Mouse (Mus musculus): ENCODE data around the gene Ptpre. TPM values are rescaled to one million over a fixed set of nuclear protein-coding genes. Genes with fewer than 3 reads are reported as not detected.

The Ptpre gene
- polyA plus RNA-seq, 1 experiment from 2014 or later, result 10.0 TPM

DNA sequence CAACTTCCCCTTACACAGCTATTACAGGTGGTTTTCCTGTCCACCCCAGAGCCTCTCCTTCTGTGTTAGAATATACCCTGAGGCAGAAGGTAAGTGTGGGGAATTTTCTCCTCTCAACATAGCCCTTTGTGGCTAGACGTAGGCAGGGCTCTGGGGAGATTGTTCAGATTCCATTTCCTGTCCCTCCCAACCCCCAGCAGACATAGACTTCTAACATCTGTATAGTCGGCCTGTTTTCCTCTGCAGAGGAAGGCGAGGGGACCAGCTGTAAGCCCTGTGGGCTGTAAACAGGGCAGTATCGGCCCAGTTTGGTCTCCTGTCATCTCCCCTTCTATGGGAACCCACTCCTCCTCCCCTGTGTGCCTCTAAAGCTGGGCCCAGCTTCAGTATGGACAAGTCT lies 20.1 kb upstream of the Ptpre start:
- no peak overlapping the region for H3K4me3 ChIP-seq (replicated peaks)
- H3K36me3 ChIP-seq, result no peaks in the 10 kb centered on the region
- no peak for ATAC-seq (ENCODE audit: low FRiP score)
- H3K4me2 ChIP-seq, result no peak overlapping the region
- WGBS, result 64% methylated on average over 4 of the region's 4 CpGs
- H3K27ac ChIP-seq (replicated peaks), result no peak overlapping the region
- H3K9ac ChIP-seq (replicated peaks), result no peak overlapping the region
- H3K9me3 ChIP-seq (replicated peaks), result no peaks in the 10 kb centered on the region
- H3K4me1 ChIP-seq, result no peaks in the 10 kb centered on the region
- no peaks in the 10 kb centered on the region for H3K27me3 ChIP-seq (replicated peaks)

DNA sequence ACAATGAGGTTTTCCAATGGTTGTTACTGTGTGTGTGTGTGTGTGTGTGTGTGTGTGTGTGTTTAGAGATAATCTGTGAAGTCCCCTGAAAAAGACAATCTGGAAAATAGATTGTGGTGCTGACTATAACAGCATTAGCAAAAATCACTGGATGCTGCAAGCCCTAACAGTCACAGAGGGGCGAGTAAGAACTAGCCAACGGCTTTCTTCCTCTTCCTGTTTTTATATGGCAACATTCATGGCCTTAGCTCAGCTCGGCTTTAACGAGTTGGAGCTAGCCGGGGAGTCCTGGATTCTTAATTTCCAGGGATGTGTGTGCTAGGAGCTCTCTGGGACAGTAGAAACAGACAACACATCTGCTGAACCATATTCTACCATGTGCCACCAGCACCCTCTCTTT lies 17.0 kb upstream of the Ptpre start:
- H3K4me3 ChIP-seq (replicated peaks), result no peak overlapping the region

DNA sequence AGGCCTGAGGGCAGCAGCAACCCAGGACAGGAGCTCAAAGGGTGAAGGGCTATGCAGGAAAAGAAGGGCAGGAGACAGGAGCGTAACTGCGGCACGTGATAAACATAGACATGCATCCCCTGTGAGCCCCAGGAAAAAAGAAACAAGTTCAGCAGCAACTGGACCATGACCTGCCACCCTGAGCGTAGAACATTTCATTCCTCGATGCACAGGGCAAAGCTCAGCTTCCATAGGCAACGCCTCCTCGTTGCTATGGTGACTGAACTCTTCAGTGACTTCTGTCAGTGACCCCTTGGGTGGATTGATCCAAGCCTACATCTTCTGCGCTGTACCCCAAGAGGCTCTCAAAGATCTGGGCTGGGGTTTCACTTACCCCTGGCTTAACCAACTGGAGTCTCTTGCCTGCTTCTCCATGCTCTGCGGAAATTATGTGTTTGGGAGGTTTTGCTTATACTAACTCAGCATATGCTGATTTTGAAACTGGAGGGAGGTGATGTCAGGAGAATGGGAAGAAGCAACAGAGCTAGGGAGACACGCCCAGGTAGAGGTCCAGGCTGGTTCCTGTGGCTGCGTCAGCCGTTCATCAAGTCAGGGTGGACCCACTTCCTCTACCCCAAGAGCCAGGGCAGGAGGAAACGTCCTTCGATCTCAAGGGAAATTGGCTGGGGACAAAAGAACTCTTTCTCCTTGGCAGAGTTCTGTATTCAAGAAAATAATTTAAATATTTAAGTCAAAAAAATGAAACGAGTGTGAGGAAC lies 15.3 kb upstream of the Ptpre start:
- H3K27me3 ChIP-seq (replicated peaks), result no peaks in the 10 kb centered on the region
- WGBS, result 67% methylated on average over 15 of the region's 15 CpGs
- H3K9me3 ChIP-seq (replicated peaks), result no peaks in the 10 kb centered on the region
- H3K4me2 ChIP-seq, result no peak overlapping the region
- H3K4me3 ChIP-seq (replicated peaks), result no peak overlapping the region
- no peak overlapping the region for H3K27ac ChIP-seq (replicated peaks)
- no peak overlapping the region for H3K9ac ChIP-seq (replicated peaks)
- no peaks in the 10 kb centered on the region for H3K36me3 ChIP-seq
- no peak for ATAC-seq (ENCODE audit: low FRiP score)
- no peaks in the 10 kb centered on the region for H3K4me1 ChIP-seq

More for the DNA sequence above, 17.0 kb upstream of the Ptpre start:
- ATAC-seq (ENCODE audit: low FRiP score), result no peak
- H3K9me3 ChIP-seq (replicated peaks), result no peaks in the 10 kb centered on the region
- WGBS, result 75% methylated on average over 5 of the region's 5 CpGs
- H3K27me3 ChIP-seq (replicated peaks), result no peaks in the 10 kb centered on the region
- H3K9ac ChIP-seq (replicated peaks), result no peak overlapping the region
- no peaks in the 10 kb centered on the region for H3K36me3 ChIP-seq
- H3K27ac ChIP-seq (replicated peaks), result no peak overlapping the region
- no peak overlapping the region for H3K4me2 ChIP-seq
- no peaks in the 10 kb centered on the region for H3K4me1 ChIP-seq

DNA sequence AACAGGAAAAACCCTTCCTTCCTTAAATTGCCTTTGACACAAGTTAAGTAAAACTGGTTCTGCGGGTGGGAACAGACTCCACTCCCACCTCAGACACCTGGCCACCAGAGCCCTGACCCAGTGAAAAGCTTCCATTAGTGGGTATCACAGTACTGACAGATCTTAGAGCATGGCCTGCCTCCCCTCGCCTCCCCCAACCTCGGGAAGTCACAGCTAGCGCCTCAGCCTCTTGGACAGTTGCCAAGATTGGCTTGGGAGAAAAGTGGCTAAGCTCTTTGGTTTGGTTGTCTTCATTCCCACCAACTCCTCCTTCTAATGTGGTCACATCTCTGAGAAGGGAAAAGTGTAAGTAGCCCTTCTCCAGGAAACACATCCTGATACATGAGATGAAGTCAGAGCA lies 13.3 kb upstream of the Ptpre start:
- Histone ChIP-seq H3K36me3 (no peaks in the 10 kb centered on the region), H3K27me3 (replicated peaks) (no peaks in the 10 kb centered on the region), H3K9me3 (replicated peaks) (no peaks in the 10 kb centered on the region), H3K4me2 (no peak overlapping the region), H3K4me1 (no peaks in the 10 kb centered on the region), H3K9ac (replicated peaks) (no peak overlapping the region), H3K4me3 (replicated peaks) (no peak overlapping the region), H3K27ac (replicated peaks) (no peak overlapping the region)
- no peak for ATAC-seq (ENCODE audit: low FRiP score)
- 53% methylated on average over 4 of the region's 4 CpGs for WGBS

DNA sequence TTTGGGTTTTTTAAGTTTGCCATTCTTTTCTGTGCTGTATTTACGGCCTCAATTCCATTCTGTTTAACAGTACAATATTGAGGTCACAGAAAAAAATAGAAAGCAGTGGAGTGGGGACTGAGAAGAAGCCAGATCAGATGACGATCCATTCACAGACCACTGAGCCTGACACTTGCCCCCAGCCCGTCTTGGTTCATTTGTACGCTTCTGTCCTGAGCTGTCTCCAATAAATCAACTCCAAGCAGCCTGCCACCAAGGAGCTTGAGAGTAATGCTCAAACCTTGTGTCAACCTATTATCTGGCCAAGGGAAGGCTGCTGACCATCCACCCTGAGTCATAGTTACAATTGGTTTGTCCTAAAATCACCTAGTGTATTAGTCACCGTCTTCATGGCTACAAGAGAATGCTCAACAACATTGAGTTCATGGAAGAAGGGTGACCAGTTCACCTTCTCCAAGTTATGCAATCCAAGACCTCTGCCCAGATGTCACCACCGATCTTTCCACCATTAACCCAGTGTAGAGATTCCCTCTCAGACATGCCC lies 12.8 kb upstream of the Ptpre start:
- 72% methylated on average over 6 of the region's 6 CpGs for WGBS
- ATAC-seq (ENCODE audit: low FRiP score), result no peak

DNA sequence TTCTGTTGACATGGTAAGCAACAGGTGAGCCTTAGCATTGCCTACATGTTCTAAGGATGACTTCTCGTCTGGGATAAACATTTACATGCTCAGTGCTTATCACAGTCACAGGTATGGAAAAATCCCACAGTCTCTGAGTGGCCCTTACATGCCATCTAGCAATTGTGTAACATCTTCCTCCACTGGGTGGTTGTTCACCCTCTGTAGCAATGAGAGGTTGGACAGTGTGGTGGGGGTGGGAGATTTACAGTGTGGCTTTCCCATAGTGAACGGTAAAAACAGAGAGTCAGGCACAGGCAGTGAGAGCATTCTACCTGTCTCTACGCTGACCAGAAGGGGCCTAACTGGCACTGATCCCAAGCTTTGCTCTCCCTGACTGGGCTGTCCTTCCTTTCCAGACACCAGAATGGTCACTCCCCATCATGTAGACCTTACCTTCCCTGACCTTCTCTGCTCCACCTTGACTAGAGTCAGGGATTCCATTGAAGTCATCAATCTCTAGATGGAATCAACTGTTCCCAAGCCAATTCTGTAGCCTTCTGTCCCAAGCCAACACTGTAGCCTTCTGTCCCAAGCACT lies 10.6 kb upstream of the Ptpre start:
- H3K9ac ChIP-seq (replicated peaks), result no peak overlapping the region
- 94% methylated on average over 3 of the region's 3 CpGs for WGBS
- H3K27ac ChIP-seq (replicated peaks), result no peak overlapping the region

More for the DNA sequence above, 12.8 kb upstream of the Ptpre start:
- Histone ChIP-seq H3K4me1 (no peaks in the 10 kb centered on the region), H3K27ac (replicated peaks) (no peak overlapping the region), H3K36me3 (no peaks in the 10 kb centered on the region), H3K27me3 (replicated peaks) (no peaks in the 10 kb centered on the region), H3K9me3 (replicated peaks) (no peaks in the 10 kb centered on the region), H3K9ac (replicated peaks) (no peak overlapping the region), H3K4me3 (replicated peaks) (no peak overlapping the region), H3K4me2 (no peak overlapping the region)

DNA sequence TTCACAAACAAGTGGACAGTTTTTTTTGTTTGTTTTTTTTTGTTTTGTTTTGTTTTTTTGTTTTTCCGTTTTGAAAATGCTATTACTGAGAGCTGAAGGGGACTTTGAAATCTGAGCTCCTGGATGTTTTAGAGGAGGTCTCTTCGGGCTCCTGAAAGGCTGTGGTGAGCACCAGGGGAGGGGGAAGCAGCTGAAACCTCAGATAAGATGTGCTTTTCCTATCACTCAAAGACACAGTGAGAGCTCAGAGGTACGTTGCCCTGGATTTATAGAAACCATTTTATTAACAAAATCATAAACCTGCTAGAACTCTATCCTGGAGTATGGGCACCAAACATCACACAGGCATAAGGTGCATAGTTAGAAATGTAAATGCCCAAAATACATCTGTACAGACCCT lies 10.1 kb upstream of the Ptpre start:
- Histone ChIP-seq H3K36me3 (no peaks in the 10 kb centered on the region), H3K4me2 (no peak overlapping the region), H3K4me3 (replicated peaks) (no peak overlapping the region), H3K27me3 (replicated peaks) (no peaks in the 10 kb centered on the region), H3K9me3 (replicated peaks) (no peaks in the 10 kb centered on the region), H3K27ac (replicated peaks) (no peak overlapping the region), H3K4me1 (no peaks in the 10 kb centered on the region), H3K9ac (replicated peaks) (no peak overlapping the region)
- WGBS, result 79% methylated on average over 3 of the region's 3 CpGs
- no peak for ATAC-seq (ENCODE audit: low FRiP score)

More for the DNA sequence above, 10.6 kb upstream of the Ptpre start:
- Histone ChIP-seq H3K27me3 (replicated peaks) (no peaks in the 10 kb centered on the region), H3K9me3 (replicated peaks) (no peaks in the 10 kb centered on the region), H3K36me3 (no peaks in the 10 kb centered on the region), H3K4me1 (no peaks in the 10 kb centered on the region), H3K4me3 (replicated peaks) (no peak overlapping the region), H3K4me2 (no peak overlapping the region)
- ATAC-seq (ENCODE audit: low FRiP score), result no peak

DNA sequence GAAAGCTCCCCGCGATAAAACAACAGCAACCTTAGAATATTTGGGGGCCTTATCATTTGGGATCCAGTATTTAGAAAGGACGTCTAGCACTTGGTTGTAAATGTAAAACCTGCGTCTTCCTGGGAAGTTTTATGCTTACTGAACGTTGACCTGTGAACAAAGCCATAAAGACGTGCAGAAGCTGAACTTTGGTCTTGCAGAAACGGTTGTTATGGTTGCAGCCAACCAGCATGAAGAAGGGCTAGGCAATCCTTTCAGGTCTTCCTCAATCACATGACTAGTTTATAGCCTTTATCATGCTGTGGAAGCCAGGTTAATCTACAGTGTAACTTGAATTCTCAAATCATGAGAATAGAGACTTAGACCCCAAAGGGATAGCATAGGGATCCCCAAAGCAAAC lies 8.8 kb upstream of the Ptpre start, which contains the start of gene Clrn3:
Gene Clrn3, minus strand, starts transcription at position 140 of the 400 bp plus-strand sequence.
- Histone ChIP-seq H3K4me1 (no peaks in the 10 kb centered on the region), H3K36me3 (no peaks in the 10 kb centered on the region), H3K27me3 (replicated peaks) (no peaks in the 10 kb centered on the region), H3K9me3 (replicated peaks) (no peaks in the 10 kb centered on the region), H3K4me2 (no peak within 1 kb of the TSS), H3K27ac (replicated peaks) (no peak within 1 kb of the TSS), H3K9ac (replicated peaks) (no peak within 1 kb of the TSS), H3K4me3 (replicated peaks) (no peak within 1 kb of the TSS)
- 83% methylated on average over 7 of the region's 7 CpGs for WGBS
- no peak for ATAC-seq (ENCODE audit: low FRiP score)

DNA sequence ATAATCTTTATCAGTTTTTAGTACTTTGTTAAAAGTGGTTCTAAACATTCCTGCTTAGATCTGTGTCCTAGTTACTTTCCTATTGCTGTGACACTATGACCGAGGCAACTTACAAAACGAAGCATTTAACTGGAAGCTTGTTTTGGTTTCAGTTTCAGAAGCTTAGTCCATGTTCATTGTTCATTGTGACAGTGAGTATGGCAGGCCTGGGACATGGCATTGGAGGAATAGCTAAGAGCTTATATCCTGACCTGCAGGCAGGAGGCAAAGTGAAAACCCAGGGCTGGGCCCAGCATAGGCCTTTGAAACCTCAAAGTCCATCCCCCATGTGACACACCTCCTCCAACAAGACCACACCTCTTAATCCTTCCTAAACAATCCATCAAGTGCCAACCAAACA lies 8.2 kb upstream of the Ptpre start:
- no peaks in the 10 kb centered on the region for H3K9me3 ChIP-seq (replicated peaks)
- no peak overlapping the region for H3K4me3 ChIP-seq (replicated peaks)
- no peak overlapping the region for H3K9ac ChIP-seq (replicated peaks)
- H3K36me3 ChIP-seq, result no peaks in the 10 kb centered on the region
- no peaks in the 10 kb centered on the region for H3K27me3 ChIP-seq (replicated peaks)
- ATAC-seq (ENCODE audit: low FRiP score), result no peak
- H3K27ac ChIP-seq (replicated peaks), result no peak overlapping the region
- no peaks in the 10 kb centered on the region for H3K4me1 ChIP-seq
- no peak overlapping the region for H3K4me2 ChIP-seq
- WGBS, result 91% methylated on average over 2 of the region's 2 CpGs

DNA sequence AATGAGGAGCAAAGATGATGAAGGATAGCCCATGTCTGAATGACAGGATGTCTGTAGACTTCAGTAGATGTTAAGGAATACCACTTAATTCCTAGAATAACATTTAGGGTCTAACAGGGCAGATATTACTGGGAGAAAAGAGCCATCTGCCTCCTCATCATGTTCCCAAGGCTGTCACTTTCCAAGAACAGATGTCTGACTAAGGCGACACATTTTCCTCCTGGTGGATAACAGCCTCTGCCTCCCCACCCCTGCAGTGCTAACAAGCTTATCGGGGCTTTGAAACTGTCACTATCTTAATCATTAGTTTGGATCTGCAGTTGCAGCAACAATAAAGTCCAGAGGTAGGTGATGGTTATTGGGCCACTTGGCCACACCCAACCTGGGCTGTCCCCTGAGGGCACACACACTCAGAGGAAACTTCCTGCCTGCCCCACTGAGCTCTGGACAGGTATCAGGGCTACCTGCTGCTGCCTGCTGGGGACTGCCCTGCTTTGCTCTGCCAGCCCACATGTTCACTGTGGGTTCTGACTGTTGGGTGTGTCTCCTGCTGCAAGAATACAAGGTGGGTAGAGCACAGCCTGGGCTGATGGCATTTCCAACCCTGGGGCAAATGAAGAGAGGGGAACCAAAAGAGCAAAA lies 2.6 kb upstream of the Ptpre start:
- no peak overlapping the region for H3K4me2 ChIP-seq
- no peak overlapping the region for H3K4me3 ChIP-seq (replicated peaks)
- peaks cover 16% of the 10 kb centered on the region for H3K4me1 ChIP-seq
- H3K9me3 ChIP-seq (replicated peaks), result no peaks in the 10 kb centered on the region
- no peak overlapping the region for H3K9ac ChIP-seq (replicated peaks)
- no peak overlapping the region for H3K27ac ChIP-seq (replicated peaks)
- WGBS, result 51% methylated on average over 2 of the region's 2 CpGs
- no peaks in the 10 kb centered on the region for H3K36me3 ChIP-seq
- peaks cover 5% of the 10 kb centered on the region; the same call in 1 of the 2 replicates for H3K27me3 ChIP-seq (replicated peaks)
- ATAC-seq (ENCODE audit: low FRiP score), result no peak

DNA sequence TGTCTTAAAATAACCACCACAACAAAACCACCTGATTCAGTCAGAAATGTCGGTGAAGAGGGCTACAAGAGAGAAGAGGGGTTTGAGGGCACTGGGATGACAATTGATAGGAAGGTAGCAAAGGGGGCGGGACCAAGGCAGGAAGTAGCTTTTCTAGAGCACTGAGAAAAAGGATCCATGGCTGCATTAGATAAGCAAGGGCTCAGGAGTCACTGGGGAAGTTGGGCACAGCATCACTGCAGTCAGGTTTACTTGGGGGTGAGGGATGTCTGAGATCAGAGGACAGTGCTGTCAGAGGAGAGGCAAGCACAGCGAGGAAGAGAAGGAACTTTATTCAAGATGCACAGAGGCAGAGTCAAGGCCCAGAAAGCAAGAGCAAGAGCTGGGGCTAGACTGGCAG lies 1.4 kb upstream of the Ptpre start:
- Histone ChIP-seq H3K4me1 (peaks cover 20% of the 10 kb centered on the region), H3K9ac (replicated peaks) (no peak overlapping the region), H3K36me3 (no peaks in the 10 kb centered on the region), H3K27me3 (replicated peaks) (peaks cover 7% of the 10 kb centered on the region; the same call in 1 of the 2 replicates), H3K4me2 (no peak overlapping the region), H3K9me3 (replicated peaks) (no peaks in the 10 kb centered on the region), H3K27ac (replicated peaks) (no peak overlapping the region), H3K4me3 (replicated peaks) (no peak overlapping the region)
- WGBS, result 87% methylated on average over 3 of the region's 3 CpGs
- no peak for ATAC-seq (ENCODE audit: low FRiP score)

All from neural tube, embryonic 15.5 days (tissue).